Mouse (Mus musculus): Measurements from ENCODE around the gene Rab44.

Rab44 gene

DNA sequence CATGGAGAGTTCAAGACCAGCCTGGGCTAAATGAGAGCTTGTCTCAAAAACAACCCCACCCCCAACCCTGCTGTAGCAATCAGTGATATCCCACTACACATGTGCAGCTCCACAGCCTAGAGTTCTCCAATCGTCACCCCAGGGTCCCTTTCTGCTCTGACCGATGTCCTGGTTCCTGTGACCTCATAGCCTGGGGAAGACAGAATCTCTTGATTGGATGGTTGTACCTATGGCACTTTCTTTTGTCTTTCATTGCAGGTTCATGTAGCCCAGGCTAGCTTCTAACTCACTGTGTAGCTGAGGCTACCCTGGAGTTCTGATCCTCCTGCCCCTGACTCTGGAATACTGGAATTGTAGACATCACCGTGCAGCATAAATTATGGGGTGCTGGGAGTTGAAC lies 12.6 kb downstream of the Rab44 start:
- DNase-seq (ENCODE audit: low spot score in 2 of 2), result peak in 1 of 2 experiments; percentile 52

DNA sequence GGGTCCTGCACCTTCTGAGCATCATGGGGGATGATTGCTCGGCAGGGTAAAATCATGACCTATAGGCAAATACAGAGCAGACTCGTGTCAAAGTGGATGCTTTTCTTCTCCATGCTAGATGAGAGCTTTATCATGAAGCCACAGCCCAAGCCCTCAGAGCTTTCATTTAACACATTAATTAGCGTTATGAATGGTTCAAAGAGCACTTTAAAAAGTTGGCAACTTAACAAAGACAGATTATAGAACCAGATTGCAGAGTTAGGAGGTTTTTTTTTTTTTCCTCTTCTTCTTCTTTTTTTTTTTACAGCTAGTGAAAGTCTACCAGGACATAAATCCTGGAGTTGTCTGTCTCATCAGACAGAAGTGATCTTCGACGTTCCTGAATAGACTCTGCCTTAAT lies 15.4 kb downstream of the Rab44 start:
- no peak for DNase-seq (ENCODE audit: low spot score in 2 of 2)

DNA sequence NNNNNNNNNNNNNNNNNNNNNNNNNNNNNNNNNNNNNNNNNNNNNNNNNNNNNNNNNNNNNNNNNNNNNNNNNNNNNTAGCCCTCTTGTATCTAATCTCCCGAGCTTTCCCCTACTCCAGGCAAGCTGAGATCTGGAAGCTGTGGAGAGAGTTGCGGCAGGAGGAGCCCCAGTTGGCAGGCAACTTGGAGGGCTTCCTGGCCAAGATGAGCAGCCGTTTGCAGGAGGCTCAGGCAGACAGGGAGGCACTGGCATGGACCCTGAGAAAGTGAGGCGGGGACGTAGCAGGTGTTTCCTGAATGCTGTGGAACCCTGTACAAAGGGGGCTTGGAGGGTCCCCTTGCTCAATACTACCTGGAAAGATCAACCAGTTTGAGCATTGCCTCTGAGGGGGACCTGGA lies 21.1 kb downstream of the Rab44 start:
- no peak for DNase-seq (ENCODE audit: low spot score in 2 of 2)

DNA sequence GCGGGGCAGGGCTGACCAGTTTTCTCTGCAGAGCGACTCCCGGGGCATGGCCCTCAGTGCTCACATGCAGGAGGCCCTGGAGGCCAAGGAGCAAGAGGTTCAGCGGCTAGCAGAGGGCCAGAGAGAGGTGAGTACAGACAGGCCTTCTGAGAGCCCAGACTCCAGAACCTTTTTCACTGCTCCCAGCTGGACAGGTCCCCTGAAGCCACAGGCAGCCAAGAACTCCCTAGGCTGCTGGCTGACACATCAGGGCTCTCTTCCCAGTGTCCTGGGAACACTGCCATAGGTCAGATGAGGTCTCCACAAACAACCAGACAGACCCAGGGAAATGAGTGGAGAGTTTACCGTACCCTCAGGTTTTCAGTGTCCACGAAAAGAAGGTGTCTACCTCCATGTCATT lies 22.3 kb downstream of the Rab44 start:
- DNase-seq (ENCODE audit: low spot score in 2 of 2), result no peak

DNA sequence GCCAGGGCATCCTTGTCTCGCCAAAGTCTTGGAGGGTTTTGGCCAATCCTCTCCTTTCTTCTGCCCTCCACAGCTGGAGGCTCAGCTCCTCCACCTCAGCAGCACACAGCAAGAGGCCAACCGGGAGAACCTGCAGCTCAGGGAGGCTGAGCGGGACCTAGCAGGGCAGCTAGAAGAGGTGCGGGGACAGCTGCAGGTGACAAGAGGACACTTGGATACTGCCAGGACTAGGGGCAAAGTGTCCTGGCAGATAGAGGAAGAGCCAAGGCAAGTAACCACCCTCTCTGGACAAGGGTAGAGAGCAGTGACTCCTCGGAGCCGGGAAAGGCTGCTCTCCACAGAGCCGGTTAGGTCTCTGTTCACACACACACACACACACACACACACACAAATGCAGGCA lies 24.0 kb downstream of the Rab44 start:
- DNase-seq (ENCODE audit: low spot score in 2 of 2), result no peak

DNA sequence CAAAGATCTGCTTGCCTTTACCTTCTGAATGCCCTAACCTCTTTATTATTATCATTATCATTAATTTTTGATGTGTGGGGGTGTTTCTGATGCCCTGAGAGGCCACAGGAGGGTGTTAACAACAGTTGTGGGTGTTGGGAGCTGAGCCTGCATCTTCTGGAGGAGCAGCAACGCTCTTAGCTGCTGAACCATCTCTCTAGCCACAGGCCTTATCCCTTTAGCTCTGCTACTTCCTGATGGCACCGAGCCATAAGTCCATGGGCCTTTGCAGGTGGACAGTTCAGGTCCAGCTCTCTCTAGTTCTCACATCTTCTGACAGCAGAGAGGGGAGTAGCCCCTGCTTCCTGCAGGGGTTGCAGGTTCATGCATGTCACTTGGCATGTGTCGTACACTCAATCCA lies 27.6 kb downstream of the Rab44 start:
- DNase-seq (ENCODE audit: low spot score in 2 of 2), result no peak

DNA sequence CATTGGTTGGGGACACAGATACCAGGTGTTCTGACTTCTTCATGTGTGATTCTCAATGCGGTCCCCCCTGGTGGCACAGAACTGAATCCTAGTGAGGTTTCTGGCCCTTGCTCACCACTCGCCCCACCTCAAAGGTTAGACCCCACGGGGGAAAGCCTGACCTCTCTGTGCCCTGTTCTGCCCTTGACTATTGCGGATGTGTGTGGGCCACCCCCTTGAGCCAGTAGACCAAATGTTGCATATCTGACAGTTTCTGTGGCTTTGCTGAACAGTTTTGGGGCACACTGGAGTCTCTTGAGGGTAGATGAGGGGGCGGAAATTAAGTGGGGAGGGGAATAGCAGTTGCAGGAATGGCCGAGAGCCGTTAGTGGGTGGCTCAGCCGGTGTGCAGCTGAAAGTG lies 29.3 kb downstream of the Rab44 start:
- DNase-seq (ENCODE audit: low spot score in 2 of 2), result no peak

DNA sequence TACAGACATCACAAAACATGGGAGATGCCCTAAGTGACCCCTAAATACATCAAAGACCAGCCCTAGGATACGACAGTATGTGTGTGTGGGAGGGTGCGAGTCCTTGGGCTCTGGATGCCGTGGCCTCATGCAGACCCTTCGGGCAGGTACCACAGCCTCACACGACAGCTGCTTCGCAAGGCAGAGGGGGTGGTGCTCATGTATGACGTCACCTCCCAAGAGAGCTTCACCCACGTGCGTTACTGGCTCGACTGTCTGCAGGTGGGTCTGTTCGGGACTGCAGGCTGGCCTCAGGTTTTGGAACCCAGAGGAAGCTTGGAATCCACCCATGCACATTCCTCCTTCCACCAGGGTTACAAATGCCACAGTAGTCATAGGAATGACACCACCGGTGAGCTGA lies 31.2 kb downstream of the Rab44 start:
- no peak for DNase-seq (ENCODE audit: low spot score in 2 of 2)

DNA sequence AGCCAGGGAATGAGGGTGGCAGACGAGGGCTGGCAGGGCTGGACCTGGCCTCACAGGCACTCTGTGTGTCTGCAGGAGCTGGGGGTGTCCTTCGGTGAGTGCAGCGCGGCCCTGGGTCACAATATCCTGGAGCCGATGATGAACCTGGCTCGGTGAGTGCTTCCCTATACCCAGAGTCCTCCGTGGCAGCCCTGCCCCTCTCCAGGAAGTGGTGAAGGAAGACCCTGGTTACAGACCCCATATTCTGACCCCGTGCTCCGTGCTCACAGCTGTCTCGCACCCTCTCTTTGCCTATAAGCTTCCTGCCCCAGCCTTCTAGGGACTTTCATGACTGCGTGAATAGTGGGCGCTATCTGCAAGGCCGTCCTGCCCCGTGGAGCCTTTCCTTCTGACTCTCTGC lies 33.3 kb downstream of the Rab44 start:
- DNase-seq (ENCODE audit: low spot score in 2 of 2), result no peak

DNA sequence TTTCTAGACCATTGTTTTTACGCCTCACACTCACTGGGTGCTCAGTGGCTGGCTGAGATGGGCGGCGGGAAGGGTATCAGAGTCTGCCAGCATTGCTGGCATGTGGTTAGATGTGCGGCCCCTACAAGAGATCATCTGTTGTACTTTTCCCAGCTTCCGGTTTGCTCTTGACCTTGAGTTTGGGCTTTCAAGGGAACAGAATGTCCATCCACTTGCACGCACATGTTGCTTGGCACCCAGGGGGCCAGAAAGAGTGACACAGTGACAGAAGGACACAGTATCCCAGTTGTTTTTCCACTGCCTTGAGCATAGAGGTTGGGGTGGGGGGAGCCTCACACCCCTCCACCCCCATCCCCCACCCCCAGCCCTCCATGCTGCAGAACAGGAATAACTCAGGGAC lies 33.8 kb downstream of the Rab44 start:
- no peak for DNase-seq (ENCODE audit: low spot score in 2 of 2)

DNA sequence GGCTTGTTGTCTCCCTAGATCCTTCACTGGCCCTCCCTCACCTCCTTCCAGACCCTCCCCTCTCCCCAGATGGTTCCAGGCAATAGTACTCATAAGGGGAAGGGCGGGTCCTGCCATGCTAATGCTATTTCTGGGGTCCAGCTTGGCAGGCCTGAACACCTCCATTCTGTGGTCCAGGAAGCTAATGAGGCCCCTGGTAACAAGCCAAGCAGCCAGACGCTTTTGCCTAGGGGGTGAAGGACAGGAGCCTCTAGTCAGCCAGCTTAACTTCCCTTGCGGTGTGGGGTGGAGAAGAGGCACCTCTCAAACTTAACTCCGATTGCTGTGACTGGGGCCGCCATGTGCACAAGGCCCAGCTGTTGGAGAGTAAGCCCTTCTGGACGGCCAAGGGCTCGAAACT lies 35.8 kb downstream of the Rab44 start:
- DNase-seq (ENCODE audit: low spot score in 2 of 2), result no peak

DNA sequence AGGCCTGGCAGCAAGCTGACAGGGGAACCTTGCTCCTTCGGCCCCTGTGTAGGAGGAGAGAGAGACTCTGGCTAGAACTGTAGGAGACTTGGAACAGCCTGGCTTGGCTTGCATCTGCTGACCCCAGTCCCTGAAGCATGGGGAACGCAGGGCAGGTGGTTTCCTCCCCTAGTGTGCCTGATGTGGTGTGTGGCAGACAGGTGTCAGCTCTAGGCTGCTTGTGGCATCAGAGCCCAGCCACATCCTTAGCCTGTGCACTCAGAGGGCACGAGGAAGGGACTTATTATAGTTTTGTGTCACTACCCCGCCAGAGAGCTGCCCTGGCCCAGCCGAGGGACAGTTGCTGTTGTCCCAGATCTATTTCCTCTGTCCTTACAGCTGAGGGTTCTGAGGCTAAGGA lies 38.6 kb downstream of the Rab44 start:
- no peak for DNase-seq (ENCODE audit: low spot score in 2 of 2)

DNA sequence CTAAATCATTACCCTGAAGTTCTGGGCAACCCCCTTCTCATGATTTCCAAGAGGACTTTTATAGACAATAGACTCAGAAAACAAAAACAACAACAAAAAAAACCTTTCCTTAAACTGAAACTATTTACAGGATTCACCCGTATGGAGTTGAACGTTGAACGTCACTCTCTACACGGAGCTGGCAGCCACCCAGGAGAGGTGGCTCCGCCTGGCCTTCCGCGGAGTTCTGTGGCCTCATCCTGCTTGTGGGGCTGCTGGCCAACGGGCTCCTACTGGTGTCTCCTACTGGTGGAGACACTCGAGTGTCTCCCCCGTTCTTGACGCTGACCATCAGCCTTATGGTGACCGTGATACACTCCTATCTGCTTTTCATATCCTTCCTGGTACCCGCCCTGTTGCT lies 40.3 kb downstream of the Rab44 start:
- no peak for DNase-seq (ENCODE audit: low spot score in 2 of 2)

DNA sequence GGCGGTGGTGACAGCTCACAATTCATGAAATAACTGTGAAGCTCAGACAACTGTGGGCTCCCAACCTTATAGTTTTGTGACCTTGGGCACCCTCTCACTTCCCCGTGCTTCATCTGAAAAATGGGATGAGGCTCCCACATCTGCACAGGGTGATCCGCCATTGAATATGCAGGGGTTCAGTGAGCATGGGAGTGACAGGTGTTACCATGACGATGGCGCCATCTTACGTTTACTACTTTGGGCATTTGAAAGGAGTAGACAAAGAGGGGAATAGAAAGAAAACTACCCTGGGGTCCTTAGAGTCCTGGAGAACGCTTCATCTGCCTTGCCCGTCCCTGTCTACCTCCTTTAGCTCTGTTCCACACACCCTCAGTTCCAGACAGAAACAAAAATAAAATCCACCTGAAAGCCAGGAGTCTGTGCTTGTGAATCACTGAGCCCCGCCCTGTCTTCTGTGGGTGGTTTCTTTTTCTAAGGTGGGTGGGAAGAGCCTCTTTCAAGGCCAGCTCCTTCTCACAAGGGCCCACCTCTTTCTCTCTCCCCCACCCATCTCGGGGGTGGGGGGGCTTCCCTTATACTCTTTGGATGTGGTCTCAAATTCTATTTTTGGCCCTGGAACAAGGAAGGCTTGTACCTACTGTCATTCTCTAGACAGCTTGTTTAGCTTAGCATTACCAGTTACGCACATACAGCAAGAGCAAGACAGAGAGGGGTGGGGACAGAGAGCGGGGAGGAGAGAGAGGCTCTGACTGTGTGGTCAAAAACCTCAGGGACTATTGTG lies 41.6 kb downstream of the Rab44 start:
- DNase-seq (ENCODE audit: low spot score in 2 of 2), result no peak

DNA sequence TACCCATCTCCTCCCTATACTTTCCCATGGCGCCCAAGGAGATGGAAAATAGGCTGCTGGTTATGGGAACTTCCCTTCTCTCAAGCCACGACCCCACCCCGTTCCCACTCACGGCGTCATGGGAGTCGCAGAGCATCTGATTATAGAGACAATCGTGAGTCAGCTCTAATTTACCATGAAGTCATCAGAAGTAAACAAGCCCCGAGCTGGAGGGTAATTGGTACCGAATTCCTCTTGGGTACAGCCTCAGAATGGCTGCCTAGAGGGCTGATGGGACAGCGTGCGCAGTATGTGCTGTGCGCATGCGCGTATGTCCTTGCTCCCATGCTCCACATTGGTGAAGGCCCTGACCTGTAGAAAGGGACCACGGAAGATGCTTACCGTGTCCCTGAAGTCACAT lies 42.5 kb downstream of the Rab44 start:
- no peak for DNase-seq (ENCODE audit: low spot score in 2 of 2)

DNA sequence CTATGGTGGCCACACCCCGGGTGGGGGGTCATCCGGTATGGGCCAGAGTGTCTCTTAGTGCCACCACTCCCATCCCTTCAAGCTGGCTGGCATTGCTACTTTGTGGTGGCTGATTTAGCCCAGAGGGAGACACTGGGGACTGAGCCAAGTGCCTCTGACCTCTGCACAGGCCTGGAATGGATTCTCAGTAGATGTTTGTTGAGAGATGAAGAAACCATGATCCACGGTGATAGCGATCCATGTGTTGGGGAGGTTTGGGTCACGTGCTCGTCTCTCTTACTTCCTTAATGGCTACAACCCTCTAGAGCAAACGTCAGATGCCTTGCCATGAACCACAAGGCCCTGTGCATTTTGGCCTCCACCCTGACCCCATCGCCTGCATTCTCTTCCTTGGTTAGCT lies 42.9 kb downstream of the Rab44 start:
- no peak for DNase-seq (ENCODE audit: low spot score in 2 of 2)

DNA sequence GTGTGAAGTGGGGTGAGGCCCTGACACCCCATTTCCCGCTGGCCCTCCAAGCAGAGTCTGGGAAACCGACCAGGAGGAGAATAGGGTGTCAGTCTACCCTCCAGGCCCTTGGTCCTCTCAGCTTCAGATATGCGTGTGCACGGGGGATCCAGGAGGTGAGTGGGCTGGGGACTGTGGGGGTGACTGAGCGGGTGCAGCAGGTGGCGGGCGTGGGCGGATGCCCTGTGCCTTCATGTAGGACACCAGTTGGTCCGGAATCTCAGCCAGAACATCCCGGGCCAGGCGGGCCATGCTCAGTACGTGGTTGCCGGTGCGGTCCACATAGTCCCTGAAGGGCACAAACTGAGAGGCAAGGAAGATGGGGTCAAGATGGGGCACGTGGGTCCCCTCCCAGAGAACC lies 45.0 kb downstream of the Rab44 start:
- DNase-seq (ENCODE audit: low spot score in 2 of 2), result no peak

DNA sequence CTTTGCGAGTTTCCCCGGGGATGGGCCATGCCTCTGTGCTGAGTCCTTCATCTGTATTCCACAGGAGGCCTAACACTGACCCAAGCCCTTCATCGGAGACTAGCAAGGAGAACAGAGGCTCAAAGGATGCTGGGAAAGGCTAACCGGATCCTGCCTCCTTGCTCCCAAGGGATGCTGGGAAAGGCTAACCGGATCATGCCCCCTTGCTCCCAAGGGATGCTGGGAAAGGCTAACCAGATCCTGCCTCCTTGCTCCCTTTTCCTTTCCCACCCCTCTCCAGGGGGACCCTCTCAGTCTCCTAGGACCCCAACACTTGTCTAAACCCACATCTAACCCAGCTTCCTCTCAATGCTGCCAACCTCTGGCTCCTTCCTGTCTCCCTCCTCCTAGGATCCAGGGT lies 45.4 kb downstream of the Rab44 start:
- no peak for DNase-seq (ENCODE audit: low spot score in 2 of 2)

DNA sequence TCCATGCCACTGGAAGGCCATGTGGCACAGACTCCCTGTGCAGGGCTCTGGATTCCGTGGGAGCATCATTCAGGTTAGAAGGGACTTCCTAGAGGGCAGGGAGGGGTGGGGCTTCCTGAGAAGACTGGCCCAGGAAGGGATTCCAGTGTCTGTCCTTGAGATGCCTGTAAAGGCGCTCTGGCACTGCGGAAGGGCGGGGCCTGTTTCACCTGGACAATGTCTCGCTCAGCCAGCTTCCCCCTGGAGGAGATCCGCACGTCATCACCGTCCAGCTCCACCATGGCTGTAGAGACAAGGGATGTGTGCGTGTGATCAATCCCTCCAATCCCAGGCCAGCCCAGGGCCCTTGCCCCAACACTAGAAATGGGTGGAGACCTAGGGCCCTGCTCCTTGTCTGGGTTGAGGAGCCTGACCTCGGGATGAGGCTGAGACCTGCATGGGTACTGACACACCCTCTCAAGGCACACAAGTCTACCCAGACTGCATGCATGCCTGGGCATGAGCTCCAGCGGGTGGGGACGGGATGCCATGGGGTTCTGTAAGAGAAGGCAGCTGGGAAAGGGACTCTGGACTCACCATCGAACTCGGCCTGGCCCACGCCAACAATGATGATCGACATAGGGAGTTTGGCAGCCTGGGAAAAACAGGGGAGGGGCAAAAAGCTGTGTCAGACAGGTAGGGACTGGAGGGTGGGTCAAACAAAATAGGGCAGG lies 46.0 kb downstream of the Rab44 start:
- no peak for DNase-seq (ENCODE audit: low spot score in 2 of 2)

DNA sequence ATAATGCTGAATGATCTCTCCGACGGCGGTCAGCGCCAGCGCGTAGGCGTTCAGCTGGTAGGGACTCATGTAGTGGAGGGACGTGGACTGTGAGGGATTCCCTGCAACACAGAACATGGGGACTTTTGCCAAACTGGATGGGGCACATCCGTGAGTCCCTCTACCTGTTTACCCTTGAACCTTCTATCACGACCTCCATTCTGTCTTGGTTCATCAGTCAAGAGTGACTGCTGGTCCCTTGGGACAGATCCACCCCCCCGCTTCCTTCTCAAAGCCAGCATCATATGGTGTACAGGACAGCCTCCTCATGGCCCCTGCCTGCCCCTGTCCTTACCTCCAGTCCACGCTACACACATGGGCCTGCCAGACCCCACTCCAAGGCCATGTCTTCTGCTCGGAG lies 48.4 kb downstream of the Rab44 start:
- DNase-seq (ENCODE audit: low spot score in 2 of 2), result no peak

DNA sequence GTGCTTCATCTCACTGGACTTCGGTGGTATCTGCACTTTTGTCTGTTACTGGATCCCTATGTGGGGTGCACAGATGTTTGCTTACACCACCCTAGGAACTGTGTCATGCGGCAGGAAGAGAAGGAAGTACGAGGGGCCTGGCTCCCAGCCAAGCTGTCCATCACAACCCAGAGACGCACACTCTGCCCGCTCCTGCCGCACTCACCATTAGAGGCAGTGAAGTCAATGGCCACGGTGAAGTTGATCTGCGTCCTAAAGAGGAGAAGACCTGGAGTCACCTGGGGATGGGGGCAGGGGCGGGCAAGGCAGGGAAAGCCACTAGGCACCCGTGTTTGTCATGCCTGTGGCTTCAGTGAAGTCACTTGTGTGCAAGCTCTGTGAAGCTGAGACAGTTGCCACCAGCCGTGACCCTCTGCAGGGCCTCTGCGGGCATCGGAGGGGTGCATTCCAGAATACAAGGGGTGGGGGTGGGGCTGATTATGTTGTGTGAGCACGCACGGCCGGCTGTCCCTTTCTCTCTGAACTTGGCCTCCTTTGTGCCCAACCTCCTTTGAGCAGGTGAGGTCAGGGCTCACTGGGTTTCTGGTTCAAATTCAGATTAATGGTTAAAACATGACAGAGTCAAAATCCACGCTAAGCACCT lies 50.6 kb downstream of the Rab44 start:
- DNase-seq (ENCODE audit: low spot score in 2 of 2), result peak; percentile 52 to 79

DNA sequence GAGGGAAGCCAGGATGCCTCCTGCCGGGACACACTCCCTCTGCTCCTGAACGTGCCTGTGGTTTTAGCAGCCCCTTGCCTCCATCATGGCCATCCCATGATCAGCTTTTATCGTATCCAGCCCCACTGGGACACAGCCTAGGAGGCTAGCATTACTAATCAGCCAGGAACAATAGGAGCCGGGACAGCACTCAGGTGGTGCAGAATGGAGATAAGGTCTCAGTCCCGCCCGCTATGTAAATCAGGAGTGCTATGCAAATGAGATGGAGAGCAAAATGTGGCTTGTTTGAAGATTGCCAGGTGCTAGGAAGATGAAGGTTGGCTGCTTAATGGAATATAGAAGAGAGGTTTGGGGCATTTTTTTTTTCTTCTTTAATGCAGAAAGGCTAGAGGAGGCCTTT lies 51.5 kb downstream of the Rab44 start:
- peak in 1 of 2 experiments; percentile 42 for DNase-seq (ENCODE audit: low spot score in 2 of 2)

DNA sequence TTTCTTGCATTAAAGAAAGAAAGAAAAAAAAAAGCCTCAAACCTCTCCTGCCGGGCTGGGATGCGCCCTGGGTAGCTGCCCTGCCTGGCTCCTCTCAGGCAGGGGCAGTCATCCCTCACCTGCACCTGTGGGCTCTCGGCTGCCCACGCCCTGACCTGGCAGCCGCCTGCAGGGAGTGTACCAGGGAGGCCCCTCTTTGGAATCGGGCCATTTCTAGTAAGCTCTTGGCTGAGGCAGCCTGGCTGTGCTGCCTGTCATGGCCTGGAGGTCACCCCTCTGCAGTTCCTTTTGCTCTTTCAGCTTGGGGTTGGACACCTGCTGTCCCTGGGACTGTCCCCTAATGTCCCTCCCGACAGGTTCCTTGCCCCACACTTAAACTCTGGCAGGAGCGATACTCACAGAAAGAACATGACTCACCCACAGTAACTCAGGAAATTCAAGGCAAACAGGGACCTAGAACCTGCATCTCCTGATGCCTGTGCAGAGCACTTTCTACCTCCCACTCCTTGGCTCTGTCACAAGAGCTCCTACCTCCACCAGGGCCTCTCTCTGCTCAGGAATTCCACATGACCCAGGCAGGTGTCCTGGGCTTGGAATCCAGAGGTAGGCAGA lies 52.1 kb downstream of the Rab44 start:
- no peak for DNase-seq (ENCODE audit: low spot score in 2 of 2)
